Mouse (Mus musculus): ENCODE results near the gene Pkd1l2. TPM values are rescaled to one million over a fixed set of nuclear protein-coding genes. Genes with fewer than 3 reads are reported as not detected.

The Pkd1l2 gene
- total RNA-seq, 1 experiment: 1.5 TPM

- H3K4me3 ChIP-seq (ENCODE audit: insufficient read depth in 1 of 2, low read depth in 1 of 2, low read length in 2 of 2, poor library complexity in 1 of 2, severe bottlenecking in 1 of 2): no peak overlapping the region
- H3K27ac ChIP-seq (ENCODE audit: insufficient read depth, low read depth, low read length, poor library complexity, severe bottlenecking): no peak overlapping the region
- H3K4me1 ChIP-seq (ENCODE audit: control insufficient read depth in 2 of 2, insufficient read depth in 2 of 2, low read length in 2 of 2, poor library complexity in 1 of 2): peaks cover 0 to 4% of the 10 kb centered on the region in 2 experiments; a peak in 2 of 4 replicates
- no peak for TF ChIP-seq CHD2 (IDR thresholded peaks at IDR 0.05; ENCODE audit: low read depth, low read length)
- no peak for TF ChIP-seq ZNF384 (IDR thresholded peaks at IDR 0.05; ENCODE audit: low read depth, low read length)
- TF ChIP-seq ZC3H11A (IDR thresholded peaks at IDR 0.05; ENCODE audit: borderline replicate concordance, low read depth, low read length): no peak
- no peak for TF ChIP-seq MAFK (IDR thresholded peaks at IDR 0.05; ENCODE audit: insufficient read depth, low read depth, low read length)
- TF ChIP-seq HCFC1 (IDR thresholded peaks at IDR 0.05; ENCODE audit: borderline replicate concordance, insufficient read depth, low read length): no peak
- H3K9me3 ChIP-seq (ENCODE audit: control insufficient read depth, insufficient read depth, low read depth, low read length): no peaks in the 10 kb centered on the region
- in situ Hi-C loops (cut with MboI; ENCODE audit: low sequenced_read_pairs in 2 of 2, unreplicated experiment in 2 of 2): no loop called here
- DNase-seq (ENCODE audit: low read depth, low spot score): no peak
- no peaks in the 10 kb centered on the region for H3K36me3 ChIP-seq (ENCODE audit: control insufficient read depth, insufficient read depth, low read length, poor library complexity, severe bottlenecking)
- H3K9ac ChIP-seq (ENCODE audit: insufficient read depth, low read depth, low read length, poor library complexity, severe bottlenecking): no peak overlapping the region
These were observed 15.3 kb downstream of the Pkd1l2 start for GRCm38 (mm10) chr8:117066955-117067354.

- in situ Hi-C loops (cut with MboI; ENCODE audit: low sequenced_read_pairs in 2 of 2, unreplicated experiment in 2 of 2): no loop called here
- Histone ChIP-seq H3K36me3 (ENCODE audit: control insufficient read depth, insufficient read depth, low read length, poor library complexity, severe bottlenecking) (no peaks in the 10 kb centered on the region), H3K4me3 (ENCODE audit: insufficient read depth in 1 of 2, low read depth in 1 of 2, low read length in 2 of 2, poor library complexity in 1 of 2, severe bottlenecking in 1 of 2) (no peak overlapping the region), H3K4me1 (ENCODE audit: control insufficient read depth in 2 of 2, insufficient read depth in 2 of 2, low read length in 2 of 2, poor library complexity in 1 of 2) (peaks cover 0 to 5% of the 10 kb centered on the region in 2 experiments; a peak in 2 of 4 replicates), H3K9me3 (ENCODE audit: control insufficient read depth, insufficient read depth, low read depth, low read length) (no peaks in the 10 kb centered on the region), H3K9ac (ENCODE audit: insufficient read depth, low read depth, low read length, poor library complexity, severe bottlenecking) (no peak overlapping the region), H3K27ac (ENCODE audit: insufficient read depth, low read depth, low read length, poor library complexity, severe bottlenecking) (no peak overlapping the region)
- DNase-seq (ENCODE audit: low read depth, low spot score): no peak
- TF ChIP-seq CHD2 (IDR thresholded peaks at IDR 0.05; ENCODE audit: low read depth, low read length): no peak
- TF ChIP-seq ZNF384 (IDR thresholded peaks at IDR 0.05; ENCODE audit: low read depth, low read length): no peak
- TF ChIP-seq MAFK (IDR thresholded peaks at IDR 0.05; ENCODE audit: insufficient read depth, low read depth, low read length): no peak
- TF ChIP-seq ZC3H11A (IDR thresholded peaks at IDR 0.05; ENCODE audit: borderline replicate concordance, low read depth, low read length): no peak
- no peak for TF ChIP-seq HCFC1 (IDR thresholded peaks at IDR 0.05; ENCODE audit: borderline replicate concordance, insufficient read depth, low read length)
These were observed 20.9 kb downstream of the Pkd1l2 start for GRCm38 (mm10) chr8:117061180-117061880.

- Histone ChIP-seq H3K4me3 (ENCODE audit: insufficient read depth in 1 of 2, low read depth in 1 of 2, low read length in 2 of 2, poor library complexity in 1 of 2, severe bottlenecking in 1 of 2) (no peak overlapping the region), H3K4me1 (ENCODE audit: control insufficient read depth in 2 of 2, insufficient read depth in 2 of 2, low read length in 2 of 2, poor library complexity in 1 of 2) (peaks cover 0 to 3% of the 10 kb centered on the region in 2 experiments; a peak in 2 of 4 replicates), H3K36me3 (ENCODE audit: control insufficient read depth, insufficient read depth, low read length, poor library complexity, severe bottlenecking) (no peaks in the 10 kb centered on the region), H3K27ac (ENCODE audit: insufficient read depth, low read depth, low read length, poor library complexity, severe bottlenecking) (no peak overlapping the region), H3K9me3 (ENCODE audit: control insufficient read depth, insufficient read depth, low read depth, low read length) (no peaks in the 10 kb centered on the region), H3K9ac (ENCODE audit: insufficient read depth, low read depth, low read length, poor library complexity, severe bottlenecking) (no peak overlapping the region)
- no peak for DNase-seq (ENCODE audit: low read depth, low spot score)
- no peak for TF ChIP-seq ZNF384 (IDR thresholded peaks at IDR 0.05; ENCODE audit: low read depth, low read length)
- no peak for TF ChIP-seq MAFK (IDR thresholded peaks at IDR 0.05; ENCODE audit: insufficient read depth, low read depth, low read length)
- no peak for TF ChIP-seq ZC3H11A (IDR thresholded peaks at IDR 0.05; ENCODE audit: borderline replicate concordance, low read depth, low read length)
- no peak for TF ChIP-seq HCFC1 (IDR thresholded peaks at IDR 0.05; ENCODE audit: borderline replicate concordance, insufficient read depth, low read length)
- no peak for TF ChIP-seq CHD2 (IDR thresholded peaks at IDR 0.05; ENCODE audit: low read depth, low read length)
- in situ Hi-C loops (cut with MboI; ENCODE audit: low sequenced_read_pairs in 2 of 2, unreplicated experiment in 2 of 2): no loop called here
These were observed 21.9 kb downstream of the Pkd1l2 start for GRCm38 (mm10) chr8:117060306-117060705.

GRCm38 (mm10) chr8:117059021-117059420, 23.2 kb downstream of the Pkd1l2 start:
- Histone ChIP-seq H3K9ac (ENCODE audit: insufficient read depth, low read depth, low read length, poor library complexity, severe bottlenecking) (no peak overlapping the region), H3K27ac (ENCODE audit: insufficient read depth, low read depth, low read length, poor library complexity, severe bottlenecking) (no peak overlapping the region), H3K9me3 (ENCODE audit: control insufficient read depth, insufficient read depth, low read depth, low read length) (no peaks in the 10 kb centered on the region), H3K4me3 (ENCODE audit: insufficient read depth in 1 of 2, low read depth in 1 of 2, low read length in 2 of 2, poor library complexity in 1 of 2, severe bottlenecking in 1 of 2) (peak overlapping the region in 1 of 2 experiments; percentile 28; a peak in 3 of 4 replicates), H3K36me3 (ENCODE audit: control insufficient read depth, insufficient read depth, low read length, poor library complexity, severe bottlenecking) (no peaks in the 10 kb centered on the region), H3K4me1 (ENCODE audit: control insufficient read depth in 2 of 2, insufficient read depth in 2 of 2, low read length in 2 of 2, poor library complexity in 1 of 2) (peaks cover 0 to 3% of the 10 kb centered on the region in 2 experiments; a peak in 1 of 4 replicates)
- in situ Hi-C loops (cut with MboI; ENCODE audit: low sequenced_read_pairs in 2 of 2, unreplicated experiment in 2 of 2): no loop called here
- no peak for DNase-seq (ENCODE audit: low read depth, low spot score)
- TF ChIP-seq MAFK (IDR thresholded peaks at IDR 0.05; ENCODE audit: insufficient read depth, low read depth, low read length) (no peak), HCFC1 (IDR thresholded peaks at IDR 0.05; ENCODE audit: borderline replicate concordance, insufficient read depth, low read length) (no peak), ZC3H11A (IDR thresholded peaks at IDR 0.05; ENCODE audit: borderline replicate concordance, low read depth, low read length) (no peak), ZNF384 (IDR thresholded peaks at IDR 0.05; ENCODE audit: low read depth, low read length) (no peak), CHD2 (IDR thresholded peaks at IDR 0.05; ENCODE audit: low read depth, low read length) (no peak)

Measured in ES-E14 (cell line).